Mouse (Mus musculus): ENCODE results near the gene Gpm6b. TPM values are rescaled to one million over a fixed set of nuclear protein-coding genes. Genes with fewer than 3 reads are reported as not detected.

The Gpm6b gene
- polyA plus RNA-seq (2012): 0.01 TPM in 1 of 2 replicates, not detected in the other

- H3K27me3 ChIP-seq (ENCODE audit: control insufficient read depth): peaks cover 31% of the 10 kb centered on the region
- no peaks in the 10 kb centered on the region for H3K36me3 ChIP-seq (ENCODE audit: control insufficient read depth)
- H3K4me1 ChIP-seq (ENCODE audit: control insufficient read depth): no peaks in the 10 kb centered on the region
- TF ChIP-seq TAL1 (IDR thresholded peaks at IDR 0.05; ENCODE audit: low read length) (no peak), GATA1 (IDR thresholded peaks at IDR 0.05; ENCODE audit: low read length) (no peak)
- H3K9me3 ChIP-seq (ENCODE audit: control insufficient read depth, low read length): peaks cover 6% of the 10 kb centered on the region
- peak within 1 kb of the TSS; percentile 30 for H3K4me3 ChIP-seq (replicated peaks)
Observed at GRCm38 (mm10) chrX:166238831-166239460, at the start of gene Gpm6b. TSS of gene Gpm6b (plus strand) at chrX:166238911.

GRCm38 (mm10) chrX:166196327-166196726 is 42.4 kb upstream of the Gpm6b start:
- Histone ChIP-seq H3K36me3 (ENCODE audit: control insufficient read depth) (no peaks in the 10 kb centered on the region), H3K9me3 (ENCODE audit: control insufficient read depth, low read length) (no peaks in the 10 kb centered on the region), H3K4me1 (ENCODE audit: control insufficient read depth) (no peaks in the 10 kb centered on the region), H3K4me3 (replicated peaks) (no peak overlapping the region), H3K27me3 (ENCODE audit: control insufficient read depth) (no peaks in the 10 kb centered on the region)
- TF ChIP-seq GATA1 (IDR thresholded peaks at IDR 0.05; ENCODE audit: low read length): no peak
- no peak for TF ChIP-seq TAL1 (IDR thresholded peaks at IDR 0.05; ENCODE audit: low read length)

GRCm38 (mm10) chrX:166198266-166198665 is 40.4 kb upstream of the Gpm6b start:
- Histone ChIP-seq H3K4me3 (replicated peaks) (no peak overlapping the region), H3K27me3 (ENCODE audit: control insufficient read depth) (no peaks in the 10 kb centered on the region), H3K9me3 (ENCODE audit: control insufficient read depth, low read length) (no peaks in the 10 kb centered on the region), H3K36me3 (ENCODE audit: control insufficient read depth) (no peaks in the 10 kb centered on the region), H3K4me1 (ENCODE audit: control insufficient read depth) (no peaks in the 10 kb centered on the region)
- no peak for TF ChIP-seq TAL1 (IDR thresholded peaks at IDR 0.05; ENCODE audit: low read length)

- no peaks in the 10 kb centered on the region for H3K4me1 ChIP-seq (ENCODE audit: control insufficient read depth)
- H3K9me3 ChIP-seq (ENCODE audit: control insufficient read depth, low read length): no peaks in the 10 kb centered on the region
- H3K4me3 ChIP-seq (replicated peaks): no peak overlapping the region
- no peak for TF ChIP-seq TAL1 (IDR thresholded peaks at IDR 0.05; ENCODE audit: low read length)
- TF ChIP-seq GATA1 (IDR thresholded peaks at IDR 0.05; ENCODE audit: low read length): no peak
- H3K36me3 ChIP-seq (ENCODE audit: control insufficient read depth): no peaks in the 10 kb centered on the region
- H3K27me3 ChIP-seq (ENCODE audit: control insufficient read depth): no peaks in the 10 kb centered on the region
Observed at GRCm38 (mm10) chrX:166199812-166200211, 38.9 kb upstream of the Gpm6b start.

GRCm38 (mm10) chrX:166214576-166214975 is 24.1 kb upstream of the Gpm6b start:
- Histone ChIP-seq H3K27me3 (ENCODE audit: control insufficient read depth) (peaks cover 2% of the 10 kb centered on the region; the same call in 1 of the 2 replicates), H3K4me3 (replicated peaks) (no peak overlapping the region), H3K9me3 (ENCODE audit: control insufficient read depth, low read length) (no peaks in the 10 kb centered on the region), H3K36me3 (ENCODE audit: control insufficient read depth) (no peaks in the 10 kb centered on the region), H3K4me1 (ENCODE audit: control insufficient read depth) (no peaks in the 10 kb centered on the region)
- TF ChIP-seq GATA1 (IDR thresholded peaks at IDR 0.05; ENCODE audit: low read length): no peak
- TF ChIP-seq TAL1 (IDR thresholded peaks at IDR 0.05; ENCODE audit: low read length): no peak

- H3K4me1 ChIP-seq (ENCODE audit: control insufficient read depth): no peaks in the 10 kb centered on the region
- H3K9me3 ChIP-seq (ENCODE audit: control insufficient read depth, low read length): no peaks in the 10 kb centered on the region
- H3K27me3 ChIP-seq (ENCODE audit: control insufficient read depth): peaks cover 2% of the 10 kb centered on the region; the same call in 1 of the 2 replicates
- H3K36me3 ChIP-seq (ENCODE audit: control insufficient read depth): no peaks in the 10 kb centered on the region
- no peak overlapping the region for H3K4me3 ChIP-seq (replicated peaks)
- TF ChIP-seq GATA1 (IDR thresholded peaks at IDR 0.05; ENCODE audit: low read length) (no peak), TAL1 (IDR thresholded peaks at IDR 0.05; ENCODE audit: low read length) (no peak)
Observed at GRCm38 (mm10) chrX:166216248-166216647, 22.5 kb upstream of the Gpm6b start.

- peaks cover 2% of the 10 kb centered on the region; the same call in 1 of the 2 replicates for H3K27me3 ChIP-seq (ENCODE audit: control insufficient read depth)
- no peak overlapping the region for H3K4me3 ChIP-seq (replicated peaks)
- H3K9me3 ChIP-seq (ENCODE audit: control insufficient read depth, low read length): no peaks in the 10 kb centered on the region
- no peaks in the 10 kb centered on the region for H3K36me3 ChIP-seq (ENCODE audit: control insufficient read depth)
- no peaks in the 10 kb centered on the region for H3K4me1 ChIP-seq (ENCODE audit: control insufficient read depth)
- TF ChIP-seq TAL1 (IDR thresholded peaks at IDR 0.05; ENCODE audit: low read length): no peak
- TF ChIP-seq GATA1 (IDR thresholded peaks at IDR 0.05; ENCODE audit: low read length): no peak
Observed at GRCm38 (mm10) chrX:166216720-166217119, 22.0 kb upstream of the Gpm6b start.

GRCm38 (mm10) chrX:166219331-166219730 is 19.4 kb upstream of the Gpm6b start:
- no peak for TF ChIP-seq GATA1 (IDR thresholded peaks at IDR 0.05; ENCODE audit: low read length)
- TF ChIP-seq TAL1 (IDR thresholded peaks at IDR 0.05; ENCODE audit: low read length): no peak
- H3K9me3 ChIP-seq (ENCODE audit: control insufficient read depth, low read length): no peaks in the 10 kb centered on the region
- no peak overlapping the region for H3K4me3 ChIP-seq (replicated peaks)
- H3K4me1 ChIP-seq (ENCODE audit: control insufficient read depth): no peaks in the 10 kb centered on the region
- H3K36me3 ChIP-seq (ENCODE audit: control insufficient read depth): no peaks in the 10 kb centered on the region
- no peaks in the 10 kb centered on the region for H3K27me3 ChIP-seq (ENCODE audit: control insufficient read depth)

- no peaks in the 10 kb centered on the region for H3K9me3 ChIP-seq (ENCODE audit: control insufficient read depth, low read length)
- H3K36me3 ChIP-seq (ENCODE audit: control insufficient read depth): no peaks in the 10 kb centered on the region
- no peaks in the 10 kb centered on the region for H3K27me3 ChIP-seq (ENCODE audit: control insufficient read depth)
- TF ChIP-seq GATA1 (IDR thresholded peaks at IDR 0.05; ENCODE audit: low read length) (no peak), TAL1 (IDR thresholded peaks at IDR 0.05; ENCODE audit: low read length) (no peak)
- no peak overlapping the region for H3K4me3 ChIP-seq (replicated peaks)
- no peaks in the 10 kb centered on the region for H3K4me1 ChIP-seq (ENCODE audit: control insufficient read depth)
Observed at GRCm38 (mm10) chrX:166226856-166227255, 11.9 kb upstream of the Gpm6b start.

- TF ChIP-seq TAL1 (IDR thresholded peaks at IDR 0.05; ENCODE audit: low read length) (no peak), GATA1 (IDR thresholded peaks at IDR 0.05; ENCODE audit: low read length) (no peak)
- H3K9me3 ChIP-seq (ENCODE audit: control insufficient read depth, low read length): no peaks in the 10 kb centered on the region
- H3K4me3 ChIP-seq (replicated peaks): no peak overlapping the region
- no peaks in the 10 kb centered on the region for H3K27me3 ChIP-seq (ENCODE audit: control insufficient read depth)
- no peaks in the 10 kb centered on the region for H3K36me3 ChIP-seq (ENCODE audit: control insufficient read depth)
- no peaks in the 10 kb centered on the region for H3K4me1 ChIP-seq (ENCODE audit: control insufficient read depth)
Observed at GRCm38 (mm10) chrX:166229750-166230149, 9.0 kb upstream of the Gpm6b start.

All from erythroblast, embryonic 14.5 days (primary cell).